Mouse (Mus musculus) brain, embryonic 14.5 days (tissue): ENCODE results near the gene Ranbp9.

Source experiments
- CTCF ChIP-seq: fragments of 200-500 bp; IDR thresholded peaks from 2 replicates; pipeline ENCODE4 v1.5.1; 2012; ENCODE audit warnings: inconsistent platforms, mild to moderate bottlenecking, moderate library complexity, borderline replicate concordance; ENCODE audit not compliant: insufficient read depth, insufficient read length; ENCODE audit errors: extremely low read depth
- POLR2A ChIP-seq: fragments of 200-500 bp; IDR thresholded peaks from 2 replicates; pipeline ENCODE4 v1.6.1; 2012; ENCODE audit warnings: mild to moderate bottlenecking, inconsistent platforms, borderline replicate concordance; ENCODE audit not compliant: poor library complexity, insufficient read depth, insufficient read length, severe bottlenecking; ENCODE audit errors: extremely low read depth

- TF ChIP-seq CTCF (no peak), POLR2A (peak; percentile 90)
These were observed at the start of gene Ranbp9 for GRCm38 (mm10) chr13:43480957-43481858.
